Mouse (Mus musculus) kidney, adult 2 months (tissue): ENCODE measurements around the gene Trim69.

ENCODE experiments used
- CTCF ChIP-seq: fragments of 200-500 bp; conservative IDR thresholded peaks from 2 replicates; pipeline ENCODE4 v1.5.1; 2011; ENCODE audit warnings: low read depth, mild to moderate bottlenecking, control low read depth, low read length, moderate library complexity, mixed read lengths; ENCODE audit not compliant: insufficient read depth, insufficient read length
- POLR2A ChIP-seq: fragments of 200-500 bp; IDR thresholded peaks from one replicate; pipeline ENCODE4 v1.6.1; 2011; ENCODE audit warnings: low read depth, low read length, control low read depth

GRCm38 (mm10) chr2:122186106-122186505, 25.6 kb downstream of the Trim69 start, which contains the start of the genes Patl2 and Terb2:
- TF ChIP-seq POLR2A (no peak), CTCF (no peak)
